Mouse (Mus musculus): Measurements from ENCODE around the gene BC049762. TPM values are rescaled to one million over a fixed set of nuclear protein-coding genes. Genes with fewer than 3 reads are reported as not detected.

BC049762 gene
- polyA plus RNA-seq (2014; fragmentation: Nextera tagmentation; extraction: Ambion mirVana), result 0.53 and 1.4 TPM in 2 replicates

DNA sequence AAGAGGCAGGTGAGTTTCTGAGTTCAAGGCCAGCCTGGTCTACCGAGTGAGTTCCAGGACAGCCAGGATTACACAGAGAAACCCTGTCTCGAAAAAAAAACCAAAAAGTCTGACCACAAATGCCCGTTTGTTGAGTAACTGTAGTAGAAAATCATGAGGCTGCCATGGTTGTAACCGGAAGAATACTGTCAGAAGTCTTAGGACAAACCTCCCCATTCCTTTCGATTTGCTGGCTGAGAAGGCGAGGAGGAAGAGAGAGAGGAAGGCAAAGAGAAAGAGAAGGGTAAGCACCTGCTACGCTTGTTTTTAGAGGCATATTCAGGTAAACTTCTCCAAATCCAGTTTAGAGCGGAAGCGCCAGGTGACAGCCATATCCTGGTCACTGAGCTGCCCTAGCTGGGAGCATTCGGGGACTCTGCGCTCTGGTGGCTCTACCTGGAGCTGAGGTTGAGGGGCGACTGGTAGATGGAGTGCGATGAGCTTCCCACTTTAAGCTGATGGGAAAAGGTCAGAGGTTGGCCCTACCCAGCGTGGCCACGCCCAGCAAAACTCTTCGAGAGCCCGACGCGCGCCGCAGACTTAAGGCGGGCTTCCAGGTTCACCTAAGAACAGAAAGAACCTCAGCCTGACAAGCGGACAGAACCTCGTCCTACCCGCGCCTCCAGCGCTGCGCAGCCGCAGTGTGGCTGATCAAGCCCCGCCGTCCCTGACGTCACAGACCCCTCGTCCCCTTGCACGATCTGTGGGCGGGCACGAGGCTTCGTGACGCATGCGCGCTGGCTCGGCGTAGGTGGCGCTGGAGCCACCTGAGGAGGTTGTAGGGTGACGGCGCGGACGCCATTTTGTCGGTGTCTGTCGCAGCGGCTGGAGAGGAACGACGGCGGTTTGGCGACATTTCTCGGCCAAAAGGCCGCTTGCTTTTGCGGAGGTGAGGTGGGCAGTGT, at the start of gene BC049762:
Gene BC049762 (minus strand): TSS at position 705 of the 944 bp plus-strand sequence.
- ATAC-seq (ENCODE audit: insufficient read depth), result peak; percentile 97
- Histone ChIP-seq H3K36me3 (ENCODE audit: insufficient read depth) (peaks cover 9% of the 10 kb centered on the region), H3K9me3 (ENCODE audit: low read depth, low read length) (no peaks in the 10 kb centered on the region), H3K4me3 (ENCODE audit: low read depth, low read length) (peak within 1 kb of the TSS; percentile 94), H3K4me2 (peak within 1 kb of the TSS; percentile 86), H3K9ac (peak within 1 kb of the TSS; percentile 97), H3K27me3 (ENCODE audit: insufficient read depth, low read length) (no peaks in the 10 kb centered on the region), H3K27ac (ENCODE audit: low read depth) (peak within 1 kb of the TSS; percentile 95), H3K4me1 (ENCODE audit: insufficient read depth) (peaks cover 6% of the 10 kb centered on the region; the same call in 1 of the 2 replicates)
- peak; percentile 53 for TF ChIP-seq CTCF (IDR thresholded peaks at IDR 0.05; ENCODE audit: low read depth)
- 7% methylated on average over 57 of the region's 57 CpGs for WGBS
- peak; percentile 100 for DNase-seq

DNA sequence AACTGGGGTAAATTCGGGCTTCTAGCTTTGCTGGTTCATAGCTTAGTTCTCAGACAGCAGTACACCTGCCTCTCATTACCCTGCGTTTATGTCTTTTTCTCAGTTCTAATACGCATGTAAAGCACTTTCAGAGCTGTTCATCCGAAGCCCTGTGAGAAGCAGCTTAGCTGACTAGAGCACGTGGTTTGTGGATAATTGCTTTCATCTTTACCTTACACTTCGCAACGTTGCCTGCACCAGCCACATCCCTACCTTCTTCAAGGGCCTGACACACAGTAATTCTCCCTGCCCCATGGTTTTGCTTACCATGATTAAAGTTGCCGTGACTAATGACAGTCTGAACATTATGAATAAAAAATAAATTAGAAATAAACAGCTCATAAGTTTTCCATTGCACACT, 49.0 kb upstream of the BC049762 start:
- DNase-seq, result no peak
- Histone ChIP-seq H3K36me3 (ENCODE audit: insufficient read depth) (no peaks in the 10 kb centered on the region), H3K4me2 (no peak overlapping the region), H3K4me1 (ENCODE audit: insufficient read depth) (no peaks in the 10 kb centered on the region), H3K27me3 (ENCODE audit: insufficient read depth, low read length) (no peaks in the 10 kb centered on the region), H3K9ac (no peak overlapping the region), H3K9me3 (ENCODE audit: low read depth, low read length) (no peaks in the 10 kb centered on the region; the same call in 1 of the 2 replicates), H3K27ac (ENCODE audit: low read depth) (no peak overlapping the region), H3K4me3 (ENCODE audit: low read depth, low read length) (no peak overlapping the region)
- ATAC-seq (ENCODE audit: insufficient read depth), result no peak
- WGBS, result 74% methylated on average over 8 of the region's 8 CpGs
- TF ChIP-seq CTCF (IDR thresholded peaks at IDR 0.05; ENCODE audit: low read depth), result no peak

DNA sequence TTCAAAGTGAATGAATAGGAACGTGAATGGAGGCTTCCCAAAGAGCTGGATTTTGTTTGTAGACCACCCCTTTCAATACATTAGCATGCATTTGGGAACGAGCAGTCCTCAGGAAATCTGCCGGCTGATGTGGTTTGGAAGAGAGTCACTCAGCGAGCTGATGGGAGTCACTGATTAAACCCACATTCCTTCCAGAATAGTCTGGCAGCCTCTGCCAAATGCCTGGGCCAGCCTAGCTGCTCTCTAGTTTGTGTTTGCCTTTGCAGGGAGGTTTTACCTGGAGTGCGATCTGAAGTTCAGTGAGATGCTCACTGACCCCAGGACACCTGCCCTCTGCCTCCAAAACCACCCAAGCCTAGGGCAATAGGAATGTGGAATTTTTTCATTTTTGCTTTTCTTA, 45.5 kb upstream of the BC049762 start:
- DNase-seq (peak; percentile 42), ATAC-seq (ENCODE audit: insufficient read depth) (no peak)
- H3K27me3 ChIP-seq (ENCODE audit: insufficient read depth, low read length), result no peaks in the 10 kb centered on the region
- H3K4me2 ChIP-seq, result no peak overlapping the region
- no peaks in the 10 kb centered on the region for H3K4me1 ChIP-seq (ENCODE audit: insufficient read depth)
- H3K9ac ChIP-seq, result no peak overlapping the region
- no peak overlapping the region for H3K27ac ChIP-seq (ENCODE audit: low read depth)
- H3K4me3 ChIP-seq (ENCODE audit: low read depth, low read length), result no peak overlapping the region
- 44% methylated on average over 5 of the region's 5 CpGs for WGBS
- no peak for TF ChIP-seq CTCF (IDR thresholded peaks at IDR 0.05; ENCODE audit: low read depth)
- H3K36me3 ChIP-seq (ENCODE audit: insufficient read depth), result no peaks in the 10 kb centered on the region
- H3K9me3 ChIP-seq (ENCODE audit: low read depth, low read length), result no peaks in the 10 kb centered on the region

DNA sequence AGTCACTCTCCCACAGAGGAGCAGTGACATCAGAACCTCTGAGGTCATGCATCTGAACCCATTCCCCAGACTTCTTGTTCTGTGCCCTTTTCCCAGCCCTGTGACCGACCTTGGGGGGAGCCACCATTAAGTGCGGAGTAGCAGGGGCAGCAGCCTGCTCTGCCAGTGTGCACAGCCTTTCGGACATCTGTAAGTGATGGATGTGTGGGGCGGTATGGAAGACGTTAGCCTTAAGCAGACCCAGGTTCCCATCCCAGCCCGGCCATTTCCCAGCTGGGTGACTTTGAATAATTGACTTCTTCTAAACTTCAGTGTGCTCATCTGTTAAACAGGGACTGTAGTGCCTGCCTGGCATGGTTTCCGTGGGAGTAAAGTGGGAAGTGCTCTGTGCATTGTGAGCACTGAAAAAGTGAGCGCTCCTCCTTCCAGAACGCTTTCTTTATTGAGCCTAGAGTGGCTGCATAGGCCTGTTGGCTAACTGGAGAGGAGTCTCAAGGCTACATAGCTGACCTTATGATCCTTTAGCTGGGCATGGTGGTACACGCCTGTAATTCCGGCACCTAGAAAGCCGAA, 41.2 kb upstream of the BC049762 start:
- no peak overlapping the region for H3K4me3 ChIP-seq (ENCODE audit: low read depth, low read length)
- no peak for TF ChIP-seq CTCF (IDR thresholded peaks at IDR 0.05; ENCODE audit: low read depth)
- H3K4me2 ChIP-seq, result no peak overlapping the region
- ATAC-seq (ENCODE audit: insufficient read depth) (no peak), DNase-seq (no peak)
- H3K36me3 ChIP-seq (ENCODE audit: insufficient read depth), result no peaks in the 10 kb centered on the region
- H3K9ac ChIP-seq, result no peak overlapping the region
- 57% methylated on average over 12 of the region's 12 CpGs for WGBS
- H3K4me1 ChIP-seq (ENCODE audit: insufficient read depth), result no peaks in the 10 kb centered on the region
- no peaks in the 10 kb centered on the region for H3K9me3 ChIP-seq (ENCODE audit: low read depth, low read length)
- no peak overlapping the region for H3K27ac ChIP-seq (ENCODE audit: low read depth)
- H3K27me3 ChIP-seq (ENCODE audit: insufficient read depth, low read length), result no peaks in the 10 kb centered on the region

DNA sequence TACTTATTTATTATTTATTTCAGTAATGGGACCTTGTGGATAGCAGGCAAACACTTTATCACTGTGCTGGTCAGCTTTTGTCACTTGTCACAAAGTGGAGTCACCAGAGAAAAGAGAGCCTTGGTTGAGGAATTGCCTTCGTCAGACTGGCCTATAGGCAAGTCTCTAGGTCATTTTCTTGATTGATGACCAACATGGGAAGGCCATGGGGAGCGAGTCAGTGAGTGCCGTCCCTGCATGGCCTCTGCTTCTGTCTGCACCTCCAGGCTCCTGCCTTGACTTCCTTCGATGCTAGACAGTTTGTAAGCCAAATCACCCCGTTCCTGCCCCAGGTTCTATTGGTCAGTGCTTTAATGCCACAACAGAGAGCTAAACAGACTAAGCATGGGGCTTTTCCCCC, 39.5 kb upstream of the BC049762 start:
- no peak overlapping the region for H3K9ac ChIP-seq
- no peak overlapping the region for H3K4me2 ChIP-seq
- no peak overlapping the region for H3K27ac ChIP-seq (ENCODE audit: low read depth)
- DNase-seq (no peak), ATAC-seq (ENCODE audit: insufficient read depth) (no peak)
- H3K36me3 ChIP-seq (ENCODE audit: insufficient read depth), result no peaks in the 10 kb centered on the region
- no peaks in the 10 kb centered on the region for H3K9me3 ChIP-seq (ENCODE audit: low read depth, low read length)
- H3K4me3 ChIP-seq (ENCODE audit: low read depth, low read length), result no peak overlapping the region
- TF ChIP-seq CTCF (IDR thresholded peaks at IDR 0.05; ENCODE audit: low read depth), result no peak
- H3K27me3 ChIP-seq (ENCODE audit: insufficient read depth, low read length), result no peaks in the 10 kb centered on the region
- H3K4me1 ChIP-seq (ENCODE audit: insufficient read depth), result no peaks in the 10 kb centered on the region
- WGBS, result 67% methylated on average over 5 of the region's 5 CpGs

DNA sequence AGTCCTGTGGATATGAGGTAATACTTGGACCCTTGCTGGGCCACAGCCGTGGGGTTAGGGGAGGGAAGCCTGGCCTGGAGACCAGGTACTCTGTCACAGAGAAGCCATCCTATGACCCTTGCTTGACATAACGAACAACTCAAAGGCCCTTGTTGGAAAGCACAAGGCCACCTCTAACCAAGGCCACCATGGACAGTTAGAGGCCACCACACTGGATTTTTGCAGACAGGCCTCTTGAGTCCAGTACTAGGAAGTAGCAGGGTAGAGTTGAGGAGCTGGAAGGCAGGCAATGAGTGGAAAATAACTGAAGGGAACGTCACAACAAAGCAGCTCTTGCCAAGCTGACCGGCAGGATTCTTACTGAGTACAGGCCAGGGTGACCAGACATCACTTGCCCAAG, 35.8 kb upstream of the BC049762 start:
- DNase-seq, result no peak
- no peak overlapping the region for H3K4me3 ChIP-seq (ENCODE audit: low read depth, low read length)
- no peaks in the 10 kb centered on the region for H3K4me1 ChIP-seq (ENCODE audit: insufficient read depth)
- no peak for TF ChIP-seq CTCF (IDR thresholded peaks at IDR 0.05; ENCODE audit: low read depth)
- no peak overlapping the region for H3K9ac ChIP-seq
- WGBS, result 84% methylated on average over 4 of the region's 4 CpGs
- H3K27me3 ChIP-seq (ENCODE audit: insufficient read depth, low read length), result no peaks in the 10 kb centered on the region
- ATAC-seq (ENCODE audit: insufficient read depth), result no peak
- no peaks in the 10 kb centered on the region for H3K36me3 ChIP-seq (ENCODE audit: insufficient read depth)
- H3K27ac ChIP-seq (ENCODE audit: low read depth), result no peak overlapping the region
- no peak overlapping the region for H3K4me2 ChIP-seq
- peaks cover 9% of the 10 kb centered on the region; the same call in 1 of the 2 replicates for H3K9me3 ChIP-seq (ENCODE audit: low read depth, low read length)

DNA sequence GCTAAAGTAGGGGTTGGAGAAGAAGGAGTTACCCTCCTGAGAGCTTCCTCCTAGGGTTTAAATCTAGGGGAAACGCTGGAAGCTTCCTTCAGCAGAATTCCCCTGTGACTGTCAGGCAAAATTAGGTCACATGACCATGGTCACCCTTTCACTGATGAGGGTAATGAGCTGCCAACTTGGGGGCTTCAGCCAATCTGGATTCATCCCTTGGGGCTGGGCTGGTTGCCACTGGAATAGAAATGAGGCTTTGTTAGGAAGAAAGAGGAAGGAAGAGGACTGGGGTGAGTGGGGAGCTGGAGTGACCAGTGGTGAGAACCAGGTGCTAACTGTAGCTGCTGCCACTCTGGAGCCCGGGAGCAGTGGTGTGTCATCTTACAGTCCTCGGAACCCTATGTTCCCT, 32.9 kb upstream of the BC049762 start:
- WGBS, result 74% methylated on average over 3 of the region's 3 CpGs
- Histone ChIP-seq H3K27me3 (ENCODE audit: insufficient read depth, low read length) (no peaks in the 10 kb centered on the region), H3K9me3 (ENCODE audit: low read depth, low read length) (peaks cover 9% of the 10 kb centered on the region; the same call in 1 of the 2 replicates), H3K4me1 (ENCODE audit: insufficient read depth) (no peaks in the 10 kb centered on the region), H3K36me3 (ENCODE audit: insufficient read depth) (no peaks in the 10 kb centered on the region), H3K4me2 (no peak overlapping the region), H3K4me3 (ENCODE audit: low read depth, low read length) (no peak overlapping the region), H3K9ac (no peak overlapping the region), H3K27ac (ENCODE audit: low read depth) (no peak overlapping the region)
- ATAC-seq (ENCODE audit: insufficient read depth), result no peak
- DNase-seq, result no peak
- TF ChIP-seq CTCF (IDR thresholded peaks at IDR 0.05; ENCODE audit: low read depth), result no peak

Measured in lung, embryonic 14.5 days (tissue).